Mouse (Mus musculus) midbrain, postnatal 0 days (tissue): Measurements from ENCODE around the gene Kbtbd4. TPM values are rescaled to one million over a fixed set of nuclear protein-coding genes. Genes with fewer than 3 reads are reported as not detected.
A peak's percentile ranks its signal among the peaks of the same experiment; 100 is the strongest.

Experiments
- ATAC-seq: fragments of 200-750 bp; cut with Nextera tagmentation; 2 replicates; pipeline ENCODE4 v1.8.0; 2017; ENCODE audit warnings: moderate number of reproducible peaks, mild to moderate bottlenecking, moderate TSS enrichment, moderate library complexity; ENCODE audit not compliant: low FRiP score
- DNase-seq: peaks from one replicate; pipeline ENCODE4 v3.0.0-alpha.2; 2015; ENCODE audit warnings: low spot score
- H3K27ac ChIP-seq: fragments of 300-500 bp; sonication (generic); 2 replicates; pipeline ENCODE4 v1.5.1; 2014; ENCODE audit warnings: low read depth, mild to moderate bottlenecking, low read length, mixed read lengths
- H3K27me3 ChIP-seq: fragments of 300-500 bp; sonication (generic); 2 replicates; pipeline ENCODE4 v1.6.1; 2014; ENCODE audit warnings: low read length, control low read depth, mixed read lengths; ENCODE audit not compliant: insufficient read depth
- H3K36me3 ChIP-seq: fragments of 300-500 bp; sonication (generic); 2 replicates; pipeline ENCODE4 v1.6.1; 2014; ENCODE audit warnings: low read length, control low read depth, mixed read lengths; ENCODE audit not compliant: insufficient read depth
- H3K4me1 ChIP-seq: fragments of 300-500 bp; sonication (generic); 2 replicates; pipeline ENCODE4 v1.6.1; 2014; ENCODE audit warnings: mild to moderate bottlenecking, control low read depth, antibody characterized with exemption, low read length, mixed read lengths; ENCODE audit not compliant: insufficient read depth
- H3K4me2 ChIP-seq: fragments of 300-500 bp; sonication (generic); 2 replicates; pipeline ENCODE4 v1.6.1; 2014; ENCODE audit warnings: low read depth, mild to moderate bottlenecking, low read length, mixed read lengths; ENCODE audit not compliant: poor library complexity, severe bottlenecking
- H3K4me3 ChIP-seq: fragments of 300-500 bp; sonication (generic); 2 replicates; pipeline ENCODE4 v1.5.1; 2014; ENCODE audit warnings: low read depth, mild to moderate bottlenecking, low read length, moderate library complexity
- H3K9ac ChIP-seq: fragments of 300-500 bp; sonication (generic); replicated peaks from 2 replicates; pipeline ENCODE4 v1.6.1; 2014; ENCODE audit warnings: mild to moderate bottlenecking, low read length, moderate library complexity, mixed read lengths; ENCODE audit not compliant: poor library complexity, severe bottlenecking
- H3K9me3 ChIP-seq: fragments of 300-500 bp; sonication (generic); 2 replicates; pipeline ENCODE4 v1.6.1; 2016; ENCODE audit warnings: low read length, control low read depth
- CTCF ChIP-seq: IDR thresholded peaks from 2 replicates; pipeline ENCODE4 v1.5.1; 2016; ENCODE audit warnings: antibody characterized with exemption, mild to moderate bottlenecking
- whole genome bisulfite sequencing: fragments of 180-500 bp; shearing (Covaris S2); extraction: QIAGEN DNeasy Blood & Tissue Kit; methylation state at CpG from one replicate; pipeline ENCODE4 v1.1.7; 2014; 5-methylcytosine and 5-hydroxymethylcytosine counted together
- polyA plus RNA-seq: library from polyadenylated mRNA; unstranded; fragments of >200 nt; fragmentation: Nextera tagmentation; extraction: Ambion mirVana; gene quantifications from 2 replicates; pipeline ENCODE4 v1.2.1, GENCODE M21; 2015
- total RNA-seq: library from RNA; depleted of rRNA; stranded (reverse); fragments of >200 nt; gene quantifications from 2 replicates; pipeline ENCODE4 v1.2.3, GENCODE M21; 2014

The Kbtbd4 gene
- total and polyA plus RNA-seq, 2 experiments from 2014 or later: 47.7 to 60.0 TPM

DNA sequence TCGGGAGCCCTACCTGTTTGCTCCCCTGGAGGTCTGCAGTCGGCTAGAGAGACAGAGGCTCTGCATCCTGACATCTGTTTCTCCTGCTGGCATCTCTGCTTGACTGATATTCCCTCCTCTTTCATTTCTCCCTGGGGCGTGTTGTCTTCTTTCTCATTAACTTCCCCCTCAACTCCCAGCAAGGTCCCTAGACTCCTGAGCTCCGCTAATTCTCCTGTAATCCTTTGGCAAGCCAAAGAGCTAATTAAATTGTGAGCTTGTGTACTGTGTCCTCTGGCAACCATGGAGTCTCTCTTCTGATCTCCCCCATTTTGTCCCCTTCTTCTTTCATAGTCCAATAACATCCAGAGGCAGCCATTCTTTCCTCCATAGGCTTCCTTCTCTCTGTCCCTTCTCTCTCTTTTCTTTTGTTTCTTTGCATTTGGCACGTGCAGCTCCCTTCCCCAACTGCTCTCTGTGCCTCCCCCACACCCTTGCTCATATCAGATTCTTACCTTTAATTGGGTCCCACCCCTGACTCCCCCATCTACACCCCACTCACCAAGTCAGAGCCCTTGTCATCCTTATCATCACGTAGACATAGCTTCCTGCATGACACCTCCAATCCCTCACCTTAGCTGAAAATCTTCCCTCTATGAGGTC lies 24.3 kb upstream of the Kbtbd4 start:
- 13% methylated on average over 6 of the region's 6 CpGs for WGBS
- DNase-seq: peak; percentile 58
- no peak for TF ChIP-seq CTCF
- Histone ChIP-seq H3K9me3 (no peaks in the 10 kb centered on the region), H3K27ac (peak overlapping the region; percentile 38; the same call in 1 of the 2 replicates), H3K4me2 (no peak overlapping the region), H3K9ac (peak overlapping the region; percentile 24; the same call in 1 of the 2 replicates), H3K27me3 (no peaks in the 10 kb centered on the region), H3K4me1 (peaks cover 9% of the 10 kb centered on the region), H3K36me3 (no peaks in the 10 kb centered on the region), H3K4me3 (no peak overlapping the region)
- ATAC-seq: no peak

DNA sequence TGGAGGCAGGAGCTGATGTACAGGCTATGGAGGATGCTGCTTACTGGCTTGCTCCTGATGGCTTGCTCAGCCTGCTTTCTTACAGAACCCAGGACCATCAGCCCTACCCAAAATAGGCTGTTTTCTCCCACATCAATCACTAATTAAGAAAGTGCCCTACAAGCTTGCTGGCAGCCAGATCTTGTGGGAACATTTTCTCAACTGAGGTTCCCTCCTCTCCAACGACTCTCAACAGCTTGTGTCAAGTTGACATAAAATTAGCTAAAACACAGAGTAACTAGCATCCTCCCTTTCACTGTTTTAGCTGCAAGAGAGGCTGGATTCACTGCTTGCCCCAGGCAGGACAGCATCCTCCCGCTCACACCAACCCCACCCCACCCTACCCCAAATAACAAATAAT lies 22.7 kb upstream of the Kbtbd4 start:
- no peak overlapping the region for H3K27ac ChIP-seq
- DNase-seq: no peak
- ATAC-seq: no peak
- peaks cover 9% of the 10 kb centered on the region for H3K4me1 ChIP-seq
- no peak overlapping the region for H3K9ac ChIP-seq
- H3K36me3 ChIP-seq: no peaks in the 10 kb centered on the region
- no peaks in the 10 kb centered on the region for H3K27me3 ChIP-seq
- TF ChIP-seq CTCF: no peak
- H3K9me3 ChIP-seq: no peaks in the 10 kb centered on the region
- WGBS: 80% methylated on average over 2 of the region's 2 CpGs
- no peak overlapping the region for H3K4me2 ChIP-seq
- H3K4me3 ChIP-seq: no peak overlapping the region

DNA sequence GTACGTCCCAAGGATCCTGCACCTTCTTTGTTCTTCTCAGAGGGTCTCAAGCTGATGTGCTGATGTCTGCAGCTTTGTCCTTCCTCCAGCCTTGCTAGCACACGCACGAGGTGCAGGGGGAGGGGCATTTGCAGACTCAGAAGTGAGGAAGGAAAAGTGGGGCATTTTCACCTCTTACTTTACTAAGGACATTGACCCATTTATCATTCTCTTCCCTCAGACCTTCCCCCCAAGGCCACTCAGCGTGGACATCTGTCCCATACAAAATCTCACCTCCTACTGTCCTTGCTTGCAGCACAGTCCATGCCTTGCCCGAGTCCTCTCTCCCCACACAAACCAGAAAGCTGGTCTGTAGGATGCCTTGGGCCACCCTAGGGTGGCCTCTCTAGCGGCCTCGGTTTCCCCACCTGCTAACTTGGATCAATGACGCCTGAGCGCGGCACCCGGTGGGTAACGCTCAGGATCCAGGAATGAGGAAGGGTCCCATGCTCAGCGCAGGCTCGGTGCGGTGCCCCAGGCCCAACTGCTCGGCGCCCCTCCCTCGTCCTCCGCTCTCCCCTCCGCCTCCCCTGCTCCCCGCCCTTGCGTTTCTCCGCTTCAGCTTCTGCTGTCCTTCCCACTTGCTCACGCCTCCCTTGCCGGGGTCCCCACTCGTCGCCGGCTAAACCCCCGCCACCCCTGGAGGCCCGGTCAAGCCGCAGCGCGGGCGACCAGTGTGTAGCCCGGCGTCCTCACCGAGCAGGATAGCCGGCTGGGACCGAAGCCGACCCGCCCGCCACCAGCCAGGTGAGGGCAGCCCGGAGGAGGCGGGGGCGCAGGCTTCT lies 19.1 kb upstream of the Kbtbd4 start, which contains the start of gene C1qtnf4:
Gene C1qtnf4 (plus strand): TSS at position 643 of the 824 bp plus-strand sequence.
- peak within 1 kb of the TSS; percentile 79 for H3K4me2 ChIP-seq
- under 1% methylated on average over 45 of the region's 45 CpGs for WGBS
- peak within 1 kb of the TSS; percentile 68 for H3K4me3 ChIP-seq
- peak; percentile 63 for DNase-seq
- peaks cover 2% of the 10 kb centered on the region; the same call in 1 of the 2 replicates for H3K36me3 ChIP-seq
- peak; percentile 77 for ATAC-seq
- H3K27ac ChIP-seq: peak within 1 kb of the TSS; percentile 94
- H3K27me3 ChIP-seq: no peaks in the 10 kb centered on the region
- H3K4me1 ChIP-seq: peaks cover 11% of the 10 kb centered on the region
- peak within 1 kb of the TSS; percentile 89 for H3K9ac ChIP-seq
- H3K9me3 ChIP-seq: no peaks in the 10 kb centered on the region
- no peak for TF ChIP-seq CTCF

DNA sequence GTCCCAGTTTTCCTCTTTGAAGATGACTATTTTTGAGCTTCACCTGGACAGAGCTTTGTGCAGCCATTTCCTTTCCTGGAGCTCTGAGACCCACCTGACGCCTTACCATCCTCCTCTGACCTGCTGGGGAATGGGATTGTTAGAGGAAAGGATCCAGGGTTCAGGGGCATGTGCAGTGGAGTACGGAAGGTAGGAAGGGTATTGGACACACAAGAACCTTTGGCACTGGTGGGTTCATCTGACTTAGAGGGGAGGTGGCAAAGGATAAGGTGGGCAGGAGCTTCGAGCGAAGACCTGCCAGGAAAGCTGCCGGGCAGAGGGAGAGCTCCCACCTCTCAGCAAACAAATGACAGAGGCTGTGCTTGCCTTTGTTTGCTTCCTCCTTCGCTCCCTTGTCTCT lies 18.1 kb upstream of the Kbtbd4 start:
- DNase-seq: peak; percentile 30
- WGBS: 13% methylated on average over 6 of the region's 6 CpGs

DNA sequence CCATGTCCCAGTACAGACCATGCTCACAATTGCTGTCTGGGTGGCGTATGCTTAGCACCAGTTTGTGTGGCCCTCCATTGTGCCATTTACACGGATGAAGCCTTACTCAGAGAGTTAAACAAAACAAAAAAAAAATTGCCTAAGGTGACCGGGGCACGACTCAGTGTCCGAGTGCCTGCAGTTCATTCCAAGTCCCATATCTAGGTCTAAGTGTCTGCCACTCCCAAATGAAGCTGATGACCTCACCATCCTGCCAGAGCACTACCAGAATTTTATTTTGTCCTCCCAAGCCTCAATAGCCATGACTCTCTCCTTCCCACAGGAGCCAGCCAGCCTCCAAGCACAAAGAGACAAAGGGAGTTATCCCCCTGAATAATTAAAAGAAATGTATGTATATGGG lies 16.9 kb upstream of the Kbtbd4 start:
- Histone ChIP-seq H3K4me2 (peak overlapping the region; percentile 79), H3K9ac (peak overlapping the region; percentile 89), H3K36me3 (peaks cover 6% of the 10 kb centered on the region; the same call in 1 of the 2 replicates), H3K27me3 (no peaks in the 10 kb centered on the region), H3K4me3 (peak overlapping the region; percentile 68), H3K9me3 (no peaks in the 10 kb centered on the region), H3K4me1 (peaks cover 11% of the 10 kb centered on the region), H3K27ac (peak overlapping the region; percentile 94)
- DNase-seq (no peak), ATAC-seq (no peak)
- no peak for TF ChIP-seq CTCF
- 64% methylated on average over 5 of the region's 5 CpGs for WGBS

More for the DNA sequence above, 18.1 kb upstream of the Kbtbd4 start:
- H3K4me2 ChIP-seq: peak overlapping the region; percentile 79
- peak overlapping the region; percentile 68 for H3K4me3 ChIP-seq
- peak overlapping the region; percentile 89 for H3K9ac ChIP-seq
- 0 out of 2 replicates have a peak, but pooled peaks have one; percentile 0 for ATAC-seq
- peak overlapping the region; percentile 94 for H3K27ac ChIP-seq
- peaks cover 2% of the 10 kb centered on the region; the same call in 1 of the 2 replicates for H3K36me3 ChIP-seq
- no peaks in the 10 kb centered on the region for H3K9me3 ChIP-seq
- peaks cover 11% of the 10 kb centered on the region for H3K4me1 ChIP-seq
- TF ChIP-seq CTCF: no peak
- no peaks in the 10 kb centered on the region for H3K27me3 ChIP-seq
